7 mouse cellular contexts compared by ENCODE assay signal in the genomic region with DNA sequence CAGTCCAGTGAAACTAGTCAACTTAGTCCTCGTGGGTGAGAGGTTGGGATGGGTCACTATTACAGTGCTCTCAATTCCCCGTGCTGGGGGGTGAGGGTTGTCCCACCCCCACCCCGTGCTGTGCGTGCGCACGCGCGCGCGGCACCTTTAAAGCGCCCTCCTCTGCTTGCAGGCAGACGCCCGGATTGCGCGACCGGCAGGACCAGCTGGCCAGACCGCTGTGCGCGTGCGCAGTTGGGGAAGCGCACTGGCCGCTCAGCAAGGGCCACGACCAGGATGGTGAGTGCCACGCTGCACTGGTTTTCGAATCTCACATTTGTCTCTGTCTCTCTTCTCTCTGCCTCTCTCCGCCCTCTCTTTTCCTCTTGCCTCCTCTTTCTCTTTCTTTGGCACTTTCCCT. TPM values are rescaled to one million over a fixed set of nuclear protein-coding genes. Genes with fewer than 3 reads are reported as not detected.
DNase-seq lines count a peak whose midpoint lies in the region; ATAC-seq and TF ChIP-seq lines count a peak whose summit lies in the region.

Hapln4 (plus strand) TSS at position 173 of the 400 bp plus-strand sequence.

- H3K4me3 ChIP-seq in C2C12 (ENCODE audit: insufficient read depth, poor library complexity, severe bottlenecking): peak within 1 kb of the TSS; percentile 11
- H3K4me3 ChIP-seq in hindbrain, embryonic 12.5 days: peak within 1 kb of the TSS; percentile 41

- peak within 1 kb of the TSS; percentile 53 for H3K9ac ChIP-seq in hindbrain, embryonic 12.5 days

- H3K27ac ChIP-seq in hindbrain, embryonic 12.5 days: no peak within 1 kb of the TSS

- no peaks in the 10 kb centered on the region for H3K36me3 ChIP-seq in C2C12 (ENCODE audit: control insufficient read depth, insufficient read depth)
- H3K36me3 ChIP-seq in hindbrain, embryonic 12.5 days: no peaks in the 10 kb centered on the region
- no peaks in the 10 kb centered on the region for H3K36me3 ChIP-seq in splenic B cell, adult 2 months (ENCODE audit: control insufficient read depth, insufficient read depth, low read length, poor library complexity, severe bottlenecking)

- peak within 1 kb of the TSS; percentile 74 for H3K4me2 ChIP-seq in hindbrain, embryonic 12.5 days (replicated peaks)

- peak; percentile 33 for DNase-seq in R1 (ENCODE audit: low read depth, low spot score)
- peak; percentile 85 for DNase-seq in embryo, embryonic 11 days
- DNase-seq in layer of hippocampus, postnatal 25 days (ENCODE audit: extremely low spot score in 1 of 2, low spot score in 1 of 2): peak in 1 of 2 experiments; percentile 53
- peak; percentile 35 for DNase-seq in lung, postnatal 36 days
- peak; percentile 53 for DNase-seq in splenic B cell, adult 2 months (ENCODE audit: low read depth, low spot score)

- H3ac ChIP-seq in C2C12 (ENCODE audit: control insufficient read depth, insufficient read length, low read depth): no peak within 1 kb of the TSS

- ATAC-seq in hindbrain, embryonic 12.5 days (ENCODE audit: low FRiP score): no peak

- no peaks in the 10 kb centered on the region for H3K9me3 ChIP-seq in hindbrain, embryonic 12.5 days (replicated peaks)

- peaks cover 32% of the 10 kb centered on the region for H3K4me1 ChIP-seq in hindbrain, embryonic 12.5 days

- no peaks in the 10 kb centered on the region for H3K79me2 ChIP-seq in C2C12 (ENCODE audit: control insufficient read depth, insufficient read depth)

- no peaks in the 10 kb centered on the region for H3K79me3 ChIP-seq in C2C12 (ENCODE audit: low read depth)

- TF ChIP-seq CTCF in C2C12 (IDR thresholded peaks at IDR 0.05; ENCODE audit: control insufficient read depth, insufficient read depth, insufficient read length): no peak

- peaks cover 35% of the 10 kb centered on the region for H3K27me3 ChIP-seq in C2C12 (ENCODE audit: control insufficient read depth, insufficient read depth, insufficient read length)
- H3K27me3 ChIP-seq in hindbrain, embryonic 12.5 days: peaks cover 71% of the 10 kb centered on the region
- H3K27me3 ChIP-seq in splenic B cell, adult 2 months (ENCODE audit: control insufficient read depth, insufficient read depth, low read length, poor library complexity, severe bottlenecking): no peaks in the 10 kb centered on the region; the same call in 1 of the 2 replicates

- 2% methylated on average over 26 of the region's 26 CpGs for WGBS in hindbrain, embryonic 12.5 days

TF ChIP-seq in C2C12, 6 proteins besides CTCF, POLR2A, EP300 and RAD21:
- TF ChIP-seq MYOD1 (IDR thresholded peaks at IDR 0.05; ENCODE audit: control insufficient read depth, insufficient read length, low read depth) (no peak), USF1 (IDR thresholded peaks at IDR 0.05; ENCODE audit: low read depth) (no peak), MYOG (IDR thresholded peaks at IDR 0.05; ENCODE audit: control insufficient read depth, extremely low read depth, insufficient read length) (no peak), MAX (IDR thresholded peaks at IDR 0.05) (no peak), CEBPB (IDR thresholded peaks at IDR 0.05; ENCODE audit: low read depth) (no peak), FOSL1 (IDR thresholded peaks at IDR 0.05; ENCODE audit: insufficient read depth, low read length, poor library complexity, severe bottlenecking) (no peak)

RNA-seq across cellular contexts. Expression of gene Hapln4, which starts in this region (rescaled TPM):
- polyA plus RNA-seq in C2C12 (2012; fragmentation: generic; extraction: Trizol): 1.0 TPM
- 0.34 and 0.81 TPM in 2 replicates for polyA plus RNA-seq in hindbrain, embryonic 12.5 days (2016; fragmentation: Nextera tagmentation; extraction: Ambion mirVana)
- total RNA-seq in layer of hippocampus, postnatal 25 days (2021): 10 to 100 TPM; 68.2 to 77.5 TPM
